Mouse (Mus musculus) megakaryocyte, embryonic 14.5 days (primary cell): Measurements from ENCODE around the gene Vmn2r10.

Experiments used
- FLI1 ChIP-seq: IDR thresholded peaks from 2 replicates; pipeline ENCODE4 v1.6.1; 2012; ENCODE audit warnings: low read length, inconsistent platforms, mixed read lengths
- GATA1 ChIP-seq: IDR thresholded peaks from 3 replicates; pipeline ENCODE4 v1.6.1; 2012; ENCODE audit warnings: mixed read lengths, low read length, inconsistent platforms, borderline replicate concordance

GRCm38 (mm10) chr5:109032591-109032990, 26.3 kb upstream of the Vmn2r10 start:
- TF ChIP-seq GATA1 (no peak), FLI1 (no peak)
